Mouse (Mus musculus) lung, embryonic 14.5 days (tissue): ENCODE results near the gene Camta1. TPM values are rescaled to one million over a fixed set of nuclear protein-coding genes. Genes with fewer than 3 reads are reported as not detected.

Experiments
- ATAC-seq: fragments of 200-750 bp; cut with Nextera tagmentation; 2 replicates; pipeline ENCODE4 v1.8.0; 2017; ENCODE audit warnings: mild to moderate bottlenecking, moderate TSS enrichment, moderate library complexity; ENCODE audit not compliant: insufficient read depth
- DNase-seq: peaks from one replicate; pipeline ENCODE4 v3.0.0-alpha.2; 2015
- H3K27ac ChIP-seq: fragments of 300-500 bp; sonication (generic); 2 replicates; pipeline ENCODE4 v1.5.1; 2014; ENCODE audit warnings: low read depth, mild to moderate bottlenecking, moderate library complexity
- H3K27me3 ChIP-seq: fragments of 300-500 bp; sonication (generic); 2 replicates; pipeline ENCODE4 v1.6.1; 2014; ENCODE audit warnings: low read length, control low read depth; ENCODE audit not compliant: insufficient read depth
- H3K36me3 ChIP-seq: fragments of 300-500 bp; sonication (generic); 2 replicates; pipeline ENCODE4 v1.6.1; 2014; ENCODE audit warnings: control low read depth; ENCODE audit not compliant: insufficient read depth
- H3K4me1 ChIP-seq: fragments of 300-500 bp; sonication (generic); 2 replicates; pipeline ENCODE4 v1.6.1; 2014; ENCODE audit warnings: antibody characterized with exemption, control low read depth; ENCODE audit not compliant: insufficient read depth
- H3K4me2 ChIP-seq: fragments of 300-500 bp; sonication (generic); 2 replicates; pipeline ENCODE4 v1.6.1; 2014; ENCODE audit warnings: mild to moderate bottlenecking
- H3K4me3 ChIP-seq: fragments of 300-500 bp; sonication (generic); 2 replicates; pipeline ENCODE4 v1.5.1; 2014; ENCODE audit warnings: low read depth, low read length
- H3K9ac ChIP-seq: fragments of 300-500 bp; sonication (generic); 2 replicates; pipeline ENCODE4 v1.6.1; 2014
- H3K9me3 ChIP-seq: fragments of 300-500 bp; sonication (generic); 2 replicates; pipeline ENCODE4 v1.6.1; 2016; ENCODE audit warnings: low read depth, low read length, control low read depth
- CTCF ChIP-seq: IDR thresholded peaks from 2 replicates; pipeline ENCODE4 v1.5.1; 2016; ENCODE audit warnings: antibody characterized with exemption, low read depth
- WGBS: fragments of 180-500 bp; shearing (Covaris S2); extraction: QIAGEN DNeasy Blood & Tissue Kit; methylation state at CpG from one replicate; pipeline ENCODE4 v1.1.7; 2014; 5-methylcytosine and 5-hydroxymethylcytosine counted together
- polyA plus RNA-seq: library from polyadenylated mRNA; unstranded; fragments of >200 nt; fragmentation: Nextera tagmentation; extraction: Ambion mirVana; gene quantifications from 2 replicates; pipeline ENCODE4 v1.2.1, GENCODE M21; 2014

Gene Camta1
- polyA plus RNA-seq, 1 experiment from 2014 or later = 87.5 TPM

GRCm38 (mm10) chr4:151545452-151545851, 316.2 kb downstream of the Camta1 start:
- ATAC-seq = no peak
- Histone ChIP-seq H3K36me3 (no peaks in the 10 kb centered on the region), H3K9ac (no peak overlapping the region), H3K9me3 (no peaks in the 10 kb centered on the region), H3K27me3 (0 out of 2 replicates have a peak, but pooled peaks cover 4% of the 10 kb centered on the region), H3K4me2 (no peak overlapping the region), H3K4me3 (no peak overlapping the region), H3K27ac (no peak overlapping the region), H3K4me1 (no peaks in the 10 kb centered on the region)
- 63% methylated on average over 3 of the region's 3 CpGs for WGBS
- TF ChIP-seq CTCF = no peak
- no peak for DNase-seq

- TF ChIP-seq CTCF = no peak
- WGBS = 62% methylated on average over 5 of the region's 5 CpGs
- no peak for DNase-seq
- no peak overlapping the region for H3K9ac ChIP-seq
- no peaks in the 10 kb centered on the region for H3K27me3 ChIP-seq
- no peak for ATAC-seq
- no peaks in the 10 kb centered on the region for H3K36me3 ChIP-seq
- no peak overlapping the region for H3K4me3 ChIP-seq
- no peak overlapping the region for H3K4me2 ChIP-seq
- H3K4me1 ChIP-seq = no peaks in the 10 kb centered on the region
- no peaks in the 10 kb centered on the region for H3K9me3 ChIP-seq
- H3K27ac ChIP-seq = no peak overlapping the region
Measured at GRCm38 (mm10) chr4:151544191-151544590, 317.5 kb downstream of the Camta1 start.

- no peak for DNase-seq
Measured at GRCm38 (mm10) chr4:151540546-151540945, 321.1 kb downstream of the Camta1 start.

GRCm38 (mm10) chr4:151539881-151540280, 321.8 kb downstream of the Camta1 start:
- no peak for ATAC-seq
- WGBS = 68% methylated on average over 5 of the region's 5 CpGs
- TF ChIP-seq CTCF = no peak
- no peak overlapping the region for H3K9ac ChIP-seq
- no peaks in the 10 kb centered on the region for H3K4me1 ChIP-seq
- DNase-seq = no peak
- no peaks in the 10 kb centered on the region for H3K9me3 ChIP-seq
- no peak overlapping the region for H3K4me2 ChIP-seq
- no peak overlapping the region for H3K4me3 ChIP-seq
- H3K36me3 ChIP-seq = no peaks in the 10 kb centered on the region
- H3K27ac ChIP-seq = no peak overlapping the region; the same call in 1 of the 2 replicates
- H3K27me3 ChIP-seq = no peaks in the 10 kb centered on the region

More at GRCm38 (mm10) chr4:151540546-151540945, 321.1 kb downstream of the Camta1 start:
- Histone ChIP-seq H3K27me3 (no peaks in the 10 kb centered on the region), H3K9ac (no peak overlapping the region), H3K27ac (no peak overlapping the region), H3K9me3 (no peaks in the 10 kb centered on the region), H3K4me2 (no peak overlapping the region), H3K4me1 (no peaks in the 10 kb centered on the region), H3K36me3 (no peaks in the 10 kb centered on the region), H3K4me3 (no peak overlapping the region)
- no peak for TF ChIP-seq CTCF
- 57% methylated on average over 6 of the region's 6 CpGs for WGBS
- ATAC-seq = no peak

GRCm38 (mm10) chr4:151539167-151539525, 322.5 kb downstream of the Camta1 start:
- Histone ChIP-seq H3K9me3 (no peaks in the 10 kb centered on the region), H3K9ac (no peak overlapping the region), H3K36me3 (no peaks in the 10 kb centered on the region), H3K27me3 (no peaks in the 10 kb centered on the region), H3K4me3 (no peak overlapping the region), H3K27ac (no peak overlapping the region), H3K4me2 (no peak overlapping the region), H3K4me1 (no peaks in the 10 kb centered on the region)
- 61% methylated on average over 10 of the region's 10 CpGs for WGBS
- no peak for TF ChIP-seq CTCF
- no peak for ATAC-seq
- no peak for DNase-seq

- no peak overlapping the region for H3K4me2 ChIP-seq
- no peaks in the 10 kb centered on the region for H3K36me3 ChIP-seq
- no peaks in the 10 kb centered on the region for H3K4me1 ChIP-seq
- ATAC-seq (no peak), DNase-seq (no peak)
- H3K27me3 ChIP-seq = no peaks in the 10 kb centered on the region
- WGBS = 62% methylated on average over 18 of the region's 18 CpGs
- H3K9ac ChIP-seq = no peak overlapping the region
- H3K9me3 ChIP-seq = no peaks in the 10 kb centered on the region
- TF ChIP-seq CTCF = no peak
- no peak overlapping the region for H3K27ac ChIP-seq
- no peak overlapping the region for H3K4me3 ChIP-seq
Measured at GRCm38 (mm10) chr4:151538446-151539166, 323.1 kb downstream of the Camta1 start.

GRCm38 (mm10) chr4:151535916-151536450, 325.7 kb downstream of the Camta1 start:
- Histone ChIP-seq H3K27ac (no peak overlapping the region), H3K4me2 (no peak overlapping the region), H3K9me3 (no peaks in the 10 kb centered on the region), H3K4me1 (no peaks in the 10 kb centered on the region), H3K4me3 (no peak overlapping the region), H3K36me3 (no peaks in the 10 kb centered on the region), H3K9ac (no peak overlapping the region), H3K27me3 (no peaks in the 10 kb centered on the region)
- 27% methylated on average over 9 of the region's 9 CpGs for WGBS
- DNase-seq = peak; percentile 55
- TF ChIP-seq CTCF = no peak
- no peak for ATAC-seq
